Comparison of ENCODE assay signal across 43 mouse cellular contexts in genomic region chr5:73641058-73641457, GRCm38 (mm10). TPM values are rescaled to one million over a fixed set of nuclear protein-coding genes. Genes with fewer than 3 reads are reported as not detected.
"Had no signal": no experiment of that assay in that cellular context is flagged by ENCODE, and none has a peak within 500 bp of the region (broad histone marks: within the 10 kb centered on the region; RNA-seq: fewer than 3 reads in every experiment).

No protein-coding gene starts in this region.

- H3K9me3 ChIP-seq: limb, embryonic 10.5 days; limb, embryonic 12.5 days; limb, embryonic 13.5 days; limb, embryonic 15.5 days; liver, embryonic 12.5 days; liver, embryonic 13.5 days; liver, embryonic 15.5 days; lung, embryonic 15.5 days; megakaryocyte, embryonic 14.5 days; midbrain, embryonic 10.5 days; midbrain, embryonic 12.5 days; midbrain, embryonic 13.5 days; midbrain, embryonic 15.5 days; neural tube, embryonic 12.5 days had no signal

- H3K4me1 ChIP-seq: liver, embryonic 12.5 days; liver, embryonic 13.5 days; liver, embryonic 15.5 days; lung, embryonic 15.5 days; neural tube, embryonic 12.5 days had no signal

- H3K27ac ChIP-seq: limb, embryonic 10.5 days; limb, embryonic 12.5 days; limb, embryonic 13.5 days; limb, embryonic 15.5 days; liver, embryonic 12.5 days; liver, embryonic 13.5 days; liver, embryonic 14.5 days; liver, embryonic 15.5 days; lung, embryonic 15.5 days; macrophage; midbrain, embryonic 10.5 days; midbrain, embryonic 12.5 days; midbrain, embryonic 13.5 days; midbrain, embryonic 15.5 days; neural tube, embryonic 12.5 days had no signal

- DNase-seq: left cerebral cortex, postnatal 4 days; liver; liver, embryonic 13.5 days; liver, postnatal 0 days; lung, adult 18-20 months; lung, adult 2 months; lung, embryonic 14.5 days; lung, postnatal 10 days; lung, postnatal 14 days; lung, postnatal 36 days; lung, postnatal 4 days; midbrain, embryonic 14.5 days had no signal

- H3K9ac ChIP-seq: limb, embryonic 12.5 days; limb, embryonic 13.5 days; limb, embryonic 15.5 days; liver, embryonic 12.5 days; liver, embryonic 13.5 days; liver, embryonic 14.5 days; liver, embryonic 15.5 days; liver, postnatal 0 days; lung, embryonic 14.5 days; lung, embryonic 15.5 days; midbrain, embryonic 12.5 days; midbrain, embryonic 13.5 days; midbrain, embryonic 15.5 days; neural tube, embryonic 12.5 days had no signal

- H3K36me3 ChIP-seq: liver, embryonic 12.5 days; liver, embryonic 13.5 days; liver, embryonic 15.5 days; midbrain, embryonic 15.5 days had no signal

- ATAC-seq: liver, embryonic 12.5 days; liver, postnatal 0 days; lung, postnatal 0 days; midbrain, embryonic 13.5 days; midbrain, embryonic 15.5 days; midbrain, embryonic 16.5 days had no signal

- H3K4me3 ChIP-seq: limb, embryonic 10.5 days; limb, embryonic 12.5 days; limb, embryonic 13.5 days; limb, embryonic 15.5 days; liver, embryonic 12.5 days; liver, embryonic 13.5 days; liver, embryonic 15.5 days; lung, embryonic 15.5 days; megakaryocyte, embryonic 14.5 days; midbrain, embryonic 10.5 days; midbrain, embryonic 12.5 days; midbrain, embryonic 13.5 days; midbrain, embryonic 15.5 days; myocyte; neural tube, embryonic 12.5 days had no signal

- H3K27me3 ChIP-seq: limb, embryonic 12.5 days; limb, embryonic 13.5 days; limb, embryonic 15.5 days; lung, embryonic 15.5 days; midbrain, embryonic 15.5 days; neural tube, embryonic 12.5 days had no signal

RNA-seq across cellular contexts. Expression of gene Lrrc66, which starts 8.7 kb away (rescaled TPM):
- total RNA-seq: left cerebral cortex, adult 8-10 months; left cerebral cortex, postnatal 10 days; left cerebral cortex, postnatal 25 days; left cerebral cortex, postnatal 36 days; liver, adult 2 months; midbrain, postnatal 0 days; monocyte, adult 5-6 weeks had no signal
- polyA plus RNA-seq: limb, embryonic 11.5 days; limb, embryonic 12.5 days; limb, embryonic 13.5 days; liver, adult 2 months; liver, postnatal 0 days; lung, adult 2 months; lung, embryonic 14.5 days; lung, embryonic 16.5 days; midbrain, embryonic 12.5 days; midbrain, embryonic 13.5 days; midbrain, embryonic 14.5 days; midbrain, embryonic 15.5 days; midbrain, embryonic 16.5 days; midbrain, postnatal 0 days; myocyte; neural tube, embryonic 11.5 days; neural tube, embryonic 12.5 days had no signal

RNA-seq across cellular contexts. Expression of gene Spata18, which starts 10.1 kb away (rescaled TPM):
- total RNA-seq: liver, adult 2 months; megakaryocyte, adult 5-6 weeks had no signal
- polyA plus RNA-seq: liver, adult 2 months; liver, embryonic 11.5 days; liver, embryonic 12.5 days; liver, embryonic 13.5 days; liver, embryonic 14.5 days; liver, embryonic 15.5 days; liver, embryonic 16.5 days; liver, postnatal 0 days; macrophage; midbrain, embryonic 10.5 days; myocyte; neural tube, embryonic 12.5 days had no signal
